In the genomic region with DNA sequence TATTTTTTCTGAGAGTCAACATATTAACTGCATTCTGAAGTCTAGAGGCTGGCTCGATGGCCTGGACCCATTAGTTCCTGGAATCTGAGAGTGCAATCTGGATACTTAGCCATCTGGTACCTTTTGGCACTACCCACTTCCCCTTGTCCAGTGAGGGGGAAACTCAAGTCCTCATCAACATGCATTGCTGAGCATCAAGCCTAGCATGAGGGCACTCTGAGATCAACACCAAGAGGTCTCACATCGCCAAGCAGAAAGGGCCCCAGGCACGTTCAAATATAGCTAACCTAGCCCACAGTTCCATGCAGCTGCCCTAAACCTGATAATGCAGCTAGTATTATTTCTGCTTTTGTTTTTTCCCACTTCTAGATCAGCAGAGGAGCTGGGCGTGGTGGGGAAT, we compare ENCODE assay signal across 17 mouse cellular contexts.
DNase-seq lines count a peak whose midpoint lies in the region; ATAC-seq and TF ChIP-seq lines count a peak whose summit lies in the region.
"Had no signal": no experiment of that assay in that cellular context is flagged by ENCODE, and none has a peak within 500 bp of the region (broad histone marks: within the 10 kb centered on the region; RNA-seq: fewer than 3 reads in every experiment).

No protein-coding gene starts in this region.

- no peak for TF ChIP-seq CTCF in liver, postnatal 0 days (IDR thresholded peaks at IDR 0.05; ENCODE audit: low read depth)

- no peak for DNase-seq in liver, embryonic 11.5 days (ENCODE audit: low spot score)
- DNase-seq in liver, postnatal 0 days = no peak
- peak; percentile 98 for DNase-seq in brain, adult 2 months (ENCODE audit: low read depth, low spot score)
- peak; percentile 97 for DNase-seq in cerebellum, adult 9-10 months
- no peak for DNase-seq in frontal cortex, postnatal 25 days (ENCODE audit: low spot score in 2 of 2)
- DNase-seq in gastrocnemius, adult 18-20 months (ENCODE audit: low spot score) = no peak
- DNase-seq: kidney, adult 8-10 months; lung, adult 2 months; right cerebral cortex, postnatal 4 days; thymus, adult 2 months had no signal

- 66% methylated on average over 4 of the region's 4 CpGs for WGBS in liver, embryonic 11.5 days
- WGBS in liver, postnatal 0 days (ENCODE audit: insufficient replicate concordance) = 70% methylated on average over 4 of the region's 4 CpGs

- H3K9ac ChIP-seq in liver, embryonic 11.5 days (ENCODE audit: low read depth, low read length) = no peak overlapping the region
- no peak overlapping the region for H3K9ac ChIP-seq in liver, postnatal 0 days (replicated peaks)
- H3K9ac ChIP-seq: embryonic facial prominence, embryonic 12.5 days; heart, embryonic 15.5 days; midbrain, embryonic 15.5 days had no signal

- H3K4me3 ChIP-seq in liver, embryonic 11.5 days (ENCODE audit: low read depth, low read length) = no peak overlapping the region
- no peak overlapping the region for H3K4me3 ChIP-seq in liver, postnatal 0 days (ENCODE audit: low read depth, low read length)
- H3K4me3 ChIP-seq: embryonic facial prominence, embryonic 12.5 days; heart, embryonic 15.5 days; midbrain, embryonic 15.5 days had no signal

- no peak for TF ChIP-seq EP300 in liver, postnatal 0 days (IDR thresholded peaks at IDR 0.05; ENCODE audit: low read depth)

- no peak overlapping the region for H3K4me2 ChIP-seq in liver, embryonic 11.5 days
- no peak overlapping the region for H3K4me2 ChIP-seq in liver, postnatal 0 days (ENCODE audit: low read depth, low read length)
- H3K4me2 ChIP-seq: embryonic facial prominence, embryonic 12.5 days; heart, embryonic 15.5 days; hindbrain, embryonic 14.5 days; midbrain, embryonic 15.5 days had no signal

- no peaks in the 10 kb centered on the region for H3K27me3 ChIP-seq in liver, embryonic 11.5 days (replicated peaks; ENCODE audit: control insufficient read depth, insufficient read depth, low read length)
- no peaks in the 10 kb centered on the region for H3K27me3 ChIP-seq in liver, postnatal 0 days (ENCODE audit: insufficient read depth, low read length)
- H3K27me3 ChIP-seq: embryonic facial prominence, embryonic 12.5 days; heart, embryonic 15.5 days; midbrain, embryonic 15.5 days had no signal

- no peaks in the 10 kb centered on the region for H3K9me3 ChIP-seq in liver, embryonic 11.5 days (ENCODE audit: control insufficient read depth, low read length)
- H3K9me3 ChIP-seq in liver, postnatal 0 days (ENCODE audit: low read length) = no peaks in the 10 kb centered on the region
- H3K9me3 ChIP-seq: embryonic facial prominence, embryonic 12.5 days; heart, embryonic 15.5 days; midbrain, embryonic 15.5 days had no signal

- peak; percentile 40 for ATAC-seq in liver, embryonic 11.5 days (replicated peaks; ENCODE audit: low FRiP score)
- ATAC-seq in liver, postnatal 0 days = no peak
- peak; percentile 17; the same call in 1 of the 2 replicates for ATAC-seq in neutrophil, adult 5-6 weeks (ENCODE audit: extremely low read depth, insufficient number of reproducible peaks, low FRiP score, poor library complexity, severe bottlenecking)
- ATAC-seq: CD4-positive, CD25-positive, alpha-beta regulatory T cell, adult 4 months; midbrain, embryonic 15.5 days had no signal

- no peaks in the 10 kb centered on the region for H3K36me3 ChIP-seq in liver, embryonic 11.5 days (ENCODE audit: control insufficient read depth, insufficient read depth, low read length)
- H3K36me3 ChIP-seq in liver, postnatal 0 days (replicated peaks; ENCODE audit: insufficient read depth, low read length) = no peaks in the 10 kb centered on the region
- H3K36me3 ChIP-seq: embryonic facial prominence, embryonic 12.5 days; heart, embryonic 15.5 days; midbrain, embryonic 15.5 days had no signal

- peaks cover 21% of the 10 kb centered on the region for H3K4me1 ChIP-seq in liver, embryonic 11.5 days (replicated peaks; ENCODE audit: control insufficient read depth, insufficient read depth, low read length)
- peaks cover 12% of the 10 kb centered on the region for H3K4me1 ChIP-seq in liver, postnatal 0 days (ENCODE audit: insufficient read depth)
- H3K4me1 ChIP-seq: embryonic facial prominence, embryonic 12.5 days had no signal

- H3K27ac ChIP-seq in liver, embryonic 11.5 days (ENCODE audit: low read depth, low read length) = no peak overlapping the region
- H3K27ac ChIP-seq in liver, postnatal 0 days (ENCODE audit: low read depth) = no peak overlapping the region
- H3K27ac ChIP-seq: embryonic facial prominence, embryonic 12.5 days; heart, embryonic 15.5 days; hindbrain, embryonic 14.5 days; macrophage; midbrain, embryonic 15.5 days had no signal

Comparison
In these comparisons a context has a peak if more than half of its experiments do, and no peak if none do; other contexts are left out.
1. DNase-seq: peak in brain, adult 2 months (single experiment) and cerebellum, adult 9-10 months (single experiment); none in liver, embryonic 11.5 days (single experiment), liver, postnatal 0 days (single experiment), frontal cortex, postnatal 25 days (0 of 2) and gastrocnemius, adult 18-20 months (single experiment).